Mouse (Mus musculus) E14TG2a.4 (cell line): ENCODE data around the gene Mmrn2.

Source experiments
- H3K27me3 ChIP-seq: 2 replicates; pipeline ENCODE4 v1.6.1; 2014; ENCODE audit warnings: low read length, control low read depth; ENCODE audit not compliant: insufficient read depth
- H3K36me3 ChIP-seq: 2 replicates; pipeline ENCODE4 v1.6.1; 2014; ENCODE audit warnings: low read length, control low read depth; ENCODE audit not compliant: insufficient read depth
- H3K4me1 ChIP-seq: replicated peaks from 2 replicates; pipeline ENCODE4 v1.6.1; 2014; ENCODE audit warnings: low read depth, low read length, control low read depth
- H3K4me3 ChIP-seq: replicated peaks from 2 replicates; pipeline ENCODE4 v1.5.1; 2014; ENCODE audit warnings: mild to moderate bottlenecking, low read length
- H3K9me3 ChIP-seq: 2 replicates; pipeline ENCODE4 v1.6.1; 2014; ENCODE audit warnings: low read length, control low read depth
- CTCF ChIP-seq: conservative IDR thresholded peaks from 2 replicates; pipeline ENCODE4 v1.5.1; 2014; ENCODE audit warnings: low read length
- NANOG ChIP-seq: IDR thresholded peaks from 2 replicates; pipeline ENCODE4 v1.6.1; 2014; ENCODE audit warnings: borderline replicate concordance, low read length, mixed read lengths
- POU5F1 ChIP-seq: IDR thresholded peaks from 2 replicates; pipeline ENCODE4 v1.6.1; 2014; ENCODE audit warnings: low read length, borderline replicate concordance

Gene Mmrn2

DNA sequence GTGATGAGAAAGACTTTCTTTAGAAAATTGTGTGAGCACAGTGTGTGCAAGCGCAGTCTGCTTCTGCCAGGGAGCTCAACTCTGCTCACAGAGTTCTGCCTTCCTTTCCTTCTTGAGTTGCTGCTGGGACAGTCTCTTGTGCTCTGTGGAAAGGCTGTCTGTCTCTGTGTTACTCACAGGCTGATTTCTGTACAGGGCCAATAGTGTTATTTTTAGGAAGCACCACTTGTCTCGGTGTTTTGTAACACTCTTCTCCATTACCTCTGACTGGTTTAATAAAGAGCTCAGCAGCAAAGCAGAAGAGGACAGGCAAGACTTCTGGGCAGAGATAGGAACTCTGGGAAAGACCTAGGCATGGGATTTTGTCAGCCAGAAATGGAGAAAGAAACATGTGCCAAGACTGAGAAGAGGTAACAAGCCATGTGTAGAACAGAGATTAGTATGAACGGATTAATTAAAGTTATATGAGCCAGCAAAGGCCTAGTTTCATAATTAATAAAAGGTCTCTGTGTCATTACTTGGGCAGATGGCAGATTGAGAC is 65.3 kb downstream of the Mmrn2 start:
- TF ChIP-seq CTCF (no peak), POU5F1 (no peak), NANOG (no peak)
- H3K9me3 ChIP-seq = no peaks in the 10 kb centered on the region
- no peak overlapping the region for H3K4me3 ChIP-seq

DNA sequence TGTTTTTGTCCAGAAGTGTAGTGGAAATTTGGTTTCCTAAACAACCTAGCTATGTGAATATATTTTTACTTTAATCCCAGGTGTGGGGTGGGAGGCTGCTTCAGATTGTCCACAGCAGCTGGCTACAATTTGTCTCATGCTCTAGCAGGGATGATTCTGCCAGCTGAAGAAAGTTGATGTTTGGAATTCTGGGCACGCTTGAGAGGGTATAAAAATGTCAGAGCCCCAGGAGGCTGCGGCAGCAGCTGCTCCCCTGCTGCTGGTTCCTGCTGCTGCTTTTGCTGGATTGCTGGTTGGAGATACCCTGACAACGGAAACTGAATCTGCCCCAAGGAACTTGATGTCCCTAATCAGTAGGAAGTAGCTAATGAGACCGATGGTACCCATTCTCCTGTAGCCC is 67.3 kb downstream of the Mmrn2 start:
- Histone ChIP-seq H3K27me3 (no peaks in the 10 kb centered on the region), H3K4me1 (no peaks in the 10 kb centered on the region), H3K9me3 (no peaks in the 10 kb centered on the region), H3K36me3 (peaks cover 50% of the 10 kb centered on the region), H3K4me3 (no peak overlapping the region)
- TF ChIP-seq POU5F1 = no peak
- no peak for TF ChIP-seq CTCF
- no peak for TF ChIP-seq NANOG

More for the DNA sequence above, 65.3 kb downstream of the Mmrn2 start:
- Histone ChIP-seq H3K36me3 (peaks cover 44% of the 10 kb centered on the region), H3K4me1 (no peaks in the 10 kb centered on the region), H3K27me3 (no peaks in the 10 kb centered on the region)

DNA sequence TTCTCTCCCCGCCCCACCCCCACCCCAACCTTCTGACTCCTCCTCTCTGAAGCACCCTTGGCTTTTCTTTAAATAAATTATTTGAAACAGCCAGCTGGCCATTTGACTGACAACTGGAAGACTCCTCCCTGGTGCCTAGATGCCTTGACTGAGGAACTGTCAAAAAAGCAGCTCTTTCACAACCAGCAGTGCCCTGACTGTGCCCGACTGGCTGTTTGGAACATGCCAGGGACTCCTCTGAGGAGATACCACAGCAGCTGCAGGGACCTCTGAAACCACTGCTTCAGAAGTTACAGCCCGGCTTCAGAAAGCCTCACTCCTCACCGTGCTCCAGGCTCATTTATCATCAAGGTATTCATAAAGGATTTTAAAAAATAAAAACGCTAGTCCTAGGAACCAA is 69.1 kb downstream of the Mmrn2 start:
- Histone ChIP-seq H3K9me3 (no peaks in the 10 kb centered on the region), H3K27me3 (no peaks in the 10 kb centered on the region), H3K4me1 (peaks cover 6% of the 10 kb centered on the region), H3K4me3 (no peak overlapping the region), H3K36me3 (peaks cover 52% of the 10 kb centered on the region)
- TF ChIP-seq CTCF (no peak), NANOG (no peak), POU5F1 (no peak)

DNA sequence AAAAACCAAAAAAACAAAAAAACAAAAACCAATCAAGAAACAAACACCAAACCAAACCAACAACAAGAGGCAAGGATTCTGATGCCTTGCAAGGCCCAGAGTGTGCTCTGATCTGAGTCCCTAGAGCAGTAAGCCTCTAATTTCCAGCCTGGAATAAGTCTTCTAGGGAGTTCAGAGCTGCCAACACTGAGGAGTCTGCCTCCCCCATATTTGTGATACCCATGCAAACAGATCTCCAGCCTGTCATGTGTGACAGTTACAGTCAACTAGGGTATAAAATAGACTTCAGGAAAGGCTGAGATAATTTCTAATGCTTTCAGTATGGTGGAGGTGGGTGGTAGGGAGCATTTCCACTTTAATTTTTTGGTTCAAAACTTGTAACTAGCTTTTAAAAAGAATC is 69.7 kb downstream of the Mmrn2 start:
- peaks cover 11% of the 10 kb centered on the region for H3K4me1 ChIP-seq

DNA sequence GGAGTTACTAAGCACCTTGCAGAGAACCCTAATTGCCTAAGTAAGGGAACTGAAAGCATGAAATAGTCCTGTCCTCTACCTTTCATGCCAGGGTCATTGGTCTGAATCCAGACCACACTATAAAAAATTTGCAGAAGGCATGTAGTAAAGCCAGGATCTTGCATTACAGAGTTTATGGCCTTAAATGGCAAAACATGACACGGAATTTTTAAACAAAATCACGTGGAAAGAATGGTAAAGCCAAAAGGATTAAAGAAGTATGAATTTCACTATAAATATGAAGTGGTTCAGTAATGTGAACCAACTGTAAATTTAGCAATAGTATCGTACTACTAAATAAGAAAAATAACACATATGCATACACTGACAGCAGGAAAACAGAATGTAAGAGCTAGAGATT is 70.1 kb downstream of the Mmrn2 start:
- H3K9me3 ChIP-seq = no peaks in the 10 kb centered on the region
- H3K27me3 ChIP-seq = no peaks in the 10 kb centered on the region
- peaks cover 43% of the 10 kb centered on the region for H3K36me3 ChIP-seq
- peaks cover 16% of the 10 kb centered on the region for H3K4me1 ChIP-seq
- no peak overlapping the region for H3K4me3 ChIP-seq
- TF ChIP-seq POU5F1 (no peak), NANOG (no peak), CTCF (no peak)

More for the DNA sequence above, 69.7 kb downstream of the Mmrn2 start:
- TF ChIP-seq NANOG (no peak), CTCF (no peak), POU5F1 (no peak)
- Histone ChIP-seq H3K27me3 (no peaks in the 10 kb centered on the region), H3K4me3 (no peak overlapping the region), H3K36me3 (peaks cover 46% of the 10 kb centered on the region), H3K9me3 (no peaks in the 10 kb centered on the region)

DNA sequence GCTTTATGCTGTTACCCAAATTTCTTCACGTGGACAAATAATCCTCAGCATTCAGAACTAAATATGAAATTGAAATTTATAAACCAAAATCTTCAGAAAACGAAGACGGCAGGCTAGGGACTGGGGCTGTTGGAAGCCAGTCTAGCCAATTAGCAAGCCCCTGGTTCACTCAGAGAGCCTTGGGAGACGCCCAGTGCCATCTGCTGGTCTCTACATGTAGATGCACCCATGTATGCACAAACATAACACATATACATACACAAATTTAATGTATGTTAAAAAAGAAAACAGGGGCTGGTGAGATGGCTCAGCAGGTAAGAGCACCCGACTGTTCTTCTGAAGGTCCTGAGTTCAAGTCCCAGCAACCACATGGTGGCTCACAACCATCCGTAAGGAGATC is 71.4 kb downstream of the Mmrn2 start:
- no peaks in the 10 kb centered on the region for H3K27me3 ChIP-seq
- no peaks in the 10 kb centered on the region for H3K9me3 ChIP-seq
- peaks cover 20% of the 10 kb centered on the region for H3K4me1 ChIP-seq
- H3K4me3 ChIP-seq = no peak overlapping the region
- peaks cover 31% of the 10 kb centered on the region for H3K36me3 ChIP-seq
- TF ChIP-seq CTCF (peak; percentile 36; the same call in 1 of the 2 replicates), POU5F1 (no peak)

DNA sequence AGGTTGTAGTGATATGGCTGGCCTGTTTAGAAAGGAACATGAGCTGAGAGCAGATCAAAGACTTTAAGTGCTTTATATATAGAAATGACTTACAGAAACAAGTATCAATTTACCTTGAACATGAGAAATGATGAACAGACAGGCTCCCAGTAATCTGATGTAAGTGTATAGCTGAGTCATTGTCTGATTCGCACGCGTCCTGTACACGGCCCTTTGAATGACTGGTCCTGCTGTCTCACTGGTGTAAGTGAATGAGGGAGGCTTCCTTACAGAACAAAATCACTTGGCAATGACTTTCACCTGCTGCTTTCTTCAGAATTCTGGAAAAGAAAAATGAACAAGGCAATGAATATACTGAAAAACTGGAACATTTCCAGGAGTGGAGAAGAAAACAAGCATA is 72.4 kb downstream of the Mmrn2 start:
- H3K4me3 ChIP-seq = no peak overlapping the region
- H3K27me3 ChIP-seq = no peaks in the 10 kb centered on the region
- H3K36me3 ChIP-seq = peaks cover 28% of the 10 kb centered on the region
- TF ChIP-seq POU5F1 = no peak
- no peak for TF ChIP-seq NANOG
- TF ChIP-seq CTCF = no peak
- peaks cover 20% of the 10 kb centered on the region for H3K4me1 ChIP-seq
- no peaks in the 10 kb centered on the region for H3K9me3 ChIP-seq

DNA sequence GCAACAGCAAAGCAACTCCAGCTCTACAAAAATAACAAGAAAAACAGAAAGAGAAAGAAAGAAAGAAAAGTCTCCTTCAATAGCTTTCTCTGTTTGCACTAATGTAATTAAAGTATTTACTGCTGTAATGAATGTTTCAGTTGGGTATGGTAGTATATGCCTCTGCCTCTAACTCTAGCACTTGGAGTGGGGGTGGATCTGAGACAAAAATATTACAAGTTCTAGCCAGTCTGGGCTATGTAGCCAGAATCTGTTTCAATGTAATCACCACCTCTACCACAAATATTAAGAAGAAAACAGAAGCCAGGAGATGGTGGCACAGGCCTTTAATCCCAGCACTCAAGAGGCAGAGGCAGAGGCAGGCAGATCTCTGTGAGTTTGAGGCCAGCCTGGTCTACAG is 73.1 kb downstream of the Mmrn2 start:
- Histone ChIP-seq H3K36me3 (peaks cover 20% of the 10 kb centered on the region), H3K9me3 (no peaks in the 10 kb centered on the region), H3K4me3 (no peak overlapping the region), H3K27me3 (no peaks in the 10 kb centered on the region), H3K4me1 (peaks cover 24% of the 10 kb centered on the region)
- TF ChIP-seq POU5F1 = no peak
- no peak for TF ChIP-seq NANOG
- no peak for TF ChIP-seq CTCF

DNA sequence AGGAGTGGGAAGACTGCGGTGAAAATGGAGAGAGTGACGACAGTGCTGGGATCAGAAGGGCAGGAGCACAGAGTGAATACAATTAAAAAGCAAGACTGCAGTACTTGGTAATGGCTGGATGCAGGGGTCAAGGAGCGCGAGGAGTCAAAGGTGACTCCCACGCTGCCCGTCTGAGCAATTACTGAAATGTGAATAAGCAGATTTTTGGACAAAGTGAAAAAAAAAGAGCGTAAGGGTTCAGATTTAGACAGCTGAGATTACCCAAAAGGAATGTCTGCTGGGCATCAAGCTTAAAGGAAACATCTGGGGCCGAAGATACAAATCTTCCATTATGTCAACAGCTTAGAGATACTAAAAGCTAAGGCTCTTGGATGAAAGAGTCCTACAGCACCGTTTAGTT is 74.5 kb downstream of the Mmrn2 start:
- TF ChIP-seq CTCF (no peak), POU5F1 (no peak)
- Histone ChIP-seq H3K27me3 (no peaks in the 10 kb centered on the region), H3K36me3 (peaks cover 16% of the 10 kb centered on the region; the same call in 1 of the 2 replicates), H3K9me3 (no peaks in the 10 kb centered on the region), H3K4me3 (no peak overlapping the region), H3K4me1 (peaks cover 38% of the 10 kb centered on the region)
